Mouse (Mus musculus) lung, embryonic 14.5 days (tissue): ENCODE data around the gene Gdpd3. TPM values are rescaled to one million over a fixed set of nuclear protein-coding genes. Genes with fewer than 3 reads are reported as not detected.

Experiments
- ATAC-seq: fragments of 200-750 bp; cut with Nextera tagmentation; 2 replicates; pipeline ENCODE4 v1.8.0; 2017; ENCODE audit warnings: mild to moderate bottlenecking, moderate TSS enrichment, moderate library complexity; ENCODE audit not compliant: insufficient read depth
- DNase-seq: peaks from one replicate; pipeline ENCODE4 v3.0.0-alpha.2; 2015
- H3K27ac ChIP-seq: fragments of 300-500 bp; sonication (generic); 2 replicates; pipeline ENCODE4 v1.5.1; 2014; ENCODE audit warnings: low read depth, mild to moderate bottlenecking, moderate library complexity
- H3K27me3 ChIP-seq: fragments of 300-500 bp; sonication (generic); 2 replicates; pipeline ENCODE4 v1.6.1; 2014; ENCODE audit warnings: low read length, control low read depth; ENCODE audit not compliant: insufficient read depth
- H3K36me3 ChIP-seq: fragments of 300-500 bp; sonication (generic); 2 replicates; pipeline ENCODE4 v1.6.1; 2014; ENCODE audit warnings: control low read depth; ENCODE audit not compliant: insufficient read depth
- H3K4me1 ChIP-seq: fragments of 300-500 bp; sonication (generic); 2 replicates; pipeline ENCODE4 v1.6.1; 2014; ENCODE audit warnings: antibody characterized with exemption, control low read depth; ENCODE audit not compliant: insufficient read depth
- H3K4me2 ChIP-seq: fragments of 300-500 bp; sonication (generic); 2 replicates; pipeline ENCODE4 v1.6.1; 2014; ENCODE audit warnings: mild to moderate bottlenecking
- H3K4me3 ChIP-seq: fragments of 300-500 bp; sonication (generic); 2 replicates; pipeline ENCODE4 v1.5.1; 2014; ENCODE audit warnings: low read depth, low read length
- H3K9ac ChIP-seq: fragments of 300-500 bp; sonication (generic); 2 replicates; pipeline ENCODE4 v1.6.1; 2014
- H3K9me3 ChIP-seq: fragments of 300-500 bp; sonication (generic); 2 replicates; pipeline ENCODE4 v1.6.1; 2016; ENCODE audit warnings: low read depth, low read length, control low read depth
- CTCF ChIP-seq: IDR thresholded peaks from 2 replicates; pipeline ENCODE4 v1.5.1; 2016; ENCODE audit warnings: antibody characterized with exemption, low read depth
- WGBS: fragments of 180-500 bp; shearing (Covaris S2); extraction: QIAGEN DNeasy Blood & Tissue Kit; methylation state at CpG from one replicate; pipeline ENCODE4 v1.1.7; 2014; 5-methylcytosine and 5-hydroxymethylcytosine counted together
- polyA plus RNA-seq: library from polyadenylated mRNA; unstranded; fragments of >200 nt; fragmentation: Nextera tagmentation; extraction: Ambion mirVana; gene quantifications from 2 replicates; pipeline ENCODE4 v1.2.1, GENCODE M21; 2014

Gdpd3 gene
- polyA plus RNA-seq, 1 experiment from 2014 or later: 3.3 TPM

DNA sequence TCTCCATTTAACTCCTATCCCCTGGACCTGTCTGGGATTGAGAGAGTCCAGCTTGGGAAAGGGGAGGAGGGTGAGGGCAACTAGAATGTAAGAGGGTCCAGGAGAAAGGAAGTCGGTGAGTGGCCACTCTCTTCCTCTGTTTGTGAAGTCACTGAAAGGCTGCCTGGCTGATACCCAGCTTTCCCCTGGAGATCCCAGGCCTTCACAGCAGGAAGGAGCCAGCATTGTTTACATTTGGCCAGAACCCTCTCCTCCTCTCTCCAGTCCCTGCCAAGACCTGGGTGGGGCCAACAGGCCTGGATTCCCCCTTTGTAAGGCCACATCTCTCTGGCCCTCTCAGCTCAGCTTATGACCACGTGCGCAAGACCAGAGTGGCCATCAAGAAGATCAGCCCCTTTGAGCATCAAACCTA lies 5.7 kb upstream of the Gdpd3 start:
- H3K27ac ChIP-seq: peak overlapping the region; percentile 98
- no peaks in the 10 kb centered on the region for H3K9me3 ChIP-seq
- TF ChIP-seq CTCF: no peak
- H3K4me3 ChIP-seq: peak overlapping the region; percentile 90
- H3K36me3 ChIP-seq: peaks cover 44% of the 10 kb centered on the region
- peak; percentile 94 for DNase-seq
- peak; percentile 89 for ATAC-seq
- H3K4me1 ChIP-seq: peaks cover 14% of the 10 kb centered on the region
- peak overlapping the region; percentile 97 for H3K4me2 ChIP-seq
- no peaks in the 10 kb centered on the region for H3K27me3 ChIP-seq
- H3K9ac ChIP-seq: peak overlapping the region; percentile 88
- 8% methylated on average over 3 of the region's 3 CpGs for WGBS

- ATAC-seq (no peak), DNase-seq (no peak)
- no peak for TF ChIP-seq CTCF
- no peaks in the 10 kb centered on the region for H3K27me3 ChIP-seq
- peak overlapping the region; percentile 88 for H3K9ac ChIP-seq
- H3K4me3 ChIP-seq: peak overlapping the region; percentile 90
- H3K4me2 ChIP-seq: peak overlapping the region; percentile 97
- no peaks in the 10 kb centered on the region for H3K9me3 ChIP-seq
- H3K27ac ChIP-seq: peak overlapping the region; percentile 98
- peaks cover 49% of the 10 kb centered on the region for H3K36me3 ChIP-seq
- peaks cover 14% of the 10 kb centered on the region for H3K4me1 ChIP-seq
- 59% methylated on average over 4 of the region's 4 CpGs for WGBS
Measured at GRCm38 (mm10) chr7:126760956-126761355, 5.2 kb upstream of the Gdpd3 start.

DNA sequence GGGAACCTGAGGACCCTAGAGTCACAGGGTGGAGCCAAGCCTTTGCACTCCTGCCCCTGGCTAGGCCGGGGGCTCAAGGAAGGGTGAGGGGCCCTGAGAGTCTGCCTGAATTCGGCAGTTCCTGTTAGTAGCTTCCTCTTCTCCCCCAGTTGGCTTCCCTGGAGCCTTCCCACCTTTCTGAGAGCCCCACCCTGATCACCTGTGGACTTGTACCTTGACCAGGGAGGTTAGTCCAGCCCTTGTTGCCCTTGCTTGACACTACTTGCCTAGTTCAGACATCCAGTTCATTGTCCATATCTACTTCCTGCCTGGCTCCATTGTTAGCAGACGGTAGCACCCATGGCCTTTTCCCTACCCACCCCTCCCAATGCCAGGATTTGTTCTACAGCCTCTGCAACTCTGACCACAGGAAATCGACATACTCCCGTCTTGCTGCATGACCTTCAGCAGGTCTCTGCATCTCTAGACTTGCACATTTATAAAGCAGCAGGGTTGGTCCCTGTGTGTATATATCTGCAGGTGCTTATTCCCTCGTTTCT lies 4.5 kb upstream of the Gdpd3 start:
- H3K9ac ChIP-seq: no peak overlapping the region; the same call in 1 of the 2 replicates
- peak overlapping the region; percentile 98; the same call in 1 of the 2 replicates for H3K27ac ChIP-seq
- H3K9me3 ChIP-seq: no peaks in the 10 kb centered on the region
- no peaks in the 10 kb centered on the region for H3K27me3 ChIP-seq
- no peak for ATAC-seq
- peak overlapping the region; percentile 90; the same call in 1 of the 2 replicates for H3K4me3 ChIP-seq
- H3K4me2 ChIP-seq: peak overlapping the region; percentile 97
- H3K4me1 ChIP-seq: peaks cover 14% of the 10 kb centered on the region
- no peak for DNase-seq
- no peak for TF ChIP-seq CTCF
- 55% methylated on average over 6 of the region's 6 CpGs for WGBS
- H3K36me3 ChIP-seq: peaks cover 55% of the 10 kb centered on the region

GRCm38 (mm10) chr7:126762471-126763008 lies 3.6 kb upstream of the Gdpd3 start:
- no peak for TF ChIP-seq CTCF
- ATAC-seq (no peak), DNase-seq (no peak)
- H3K36me3 ChIP-seq: peaks cover 65% of the 10 kb centered on the region
- H3K4me2 ChIP-seq: peak overlapping the region; percentile 43
- H3K9me3 ChIP-seq: no peaks in the 10 kb centered on the region
- no peaks in the 10 kb centered on the region for H3K27me3 ChIP-seq
- H3K27ac ChIP-seq: no peak overlapping the region
- 40% methylated on average over 17 of the region's 17 CpGs for WGBS
- 0 out of 2 replicates have a peak overlapping the region, but pooled peaks have one; percentile 1 for H3K9ac ChIP-seq
- H3K4me3 ChIP-seq: peak overlapping the region; percentile 90; the same call in 1 of the 2 replicates
- peaks cover 14% of the 10 kb centered on the region for H3K4me1 ChIP-seq

DNA sequence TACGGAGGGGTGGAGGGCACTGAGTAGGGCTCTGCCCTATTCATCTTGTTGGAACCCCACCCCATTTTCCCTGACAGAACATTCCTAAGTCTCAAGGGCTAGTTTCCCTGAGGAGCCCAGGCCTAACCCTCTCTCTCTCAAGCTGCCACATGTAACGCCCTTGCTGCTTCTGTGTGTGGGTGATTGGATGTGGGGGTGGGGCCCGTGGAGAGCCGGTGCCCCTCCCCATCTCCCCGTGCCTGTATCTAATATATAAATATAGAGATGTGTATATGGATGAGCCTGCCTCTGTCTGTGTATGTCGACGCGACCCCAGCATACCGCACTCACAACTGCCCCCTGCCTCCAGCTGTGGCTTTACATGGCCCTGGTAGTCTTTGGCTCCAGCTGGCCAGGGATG lies 594 bp upstream of the Gdpd3 start:
- no peak for ATAC-seq
- Histone ChIP-seq H3K4me3 (no peak overlapping the region), H3K4me2 (no peak overlapping the region), H3K4me1 (peaks cover 14% of the 10 kb centered on the region), H3K36me3 (peaks cover 94% of the 10 kb centered on the region), H3K27me3 (no peaks in the 10 kb centered on the region), H3K9ac (no peak overlapping the region), H3K27ac (no peak overlapping the region), H3K9me3 (no peaks in the 10 kb centered on the region)
- DNase-seq: no peak
- 63% methylated on average over 9 of the region's 9 CpGs for WGBS
- no peak for TF ChIP-seq CTCF

GRCm38 (mm10) chr7:126767001-126767400 lies 867 bp downstream of the Gdpd3 start:
- WGBS: 90% methylated on average over 8 of the region's 8 CpGs
- Histone ChIP-seq H3K9ac (no peak overlapping the region), H3K4me3 (no peak overlapping the region), H3K27me3 (no peaks in the 10 kb centered on the region), H3K4me2 (no peak overlapping the region), H3K4me1 (no peaks in the 10 kb centered on the region), H3K36me3 (peaks cover 98% of the 10 kb centered on the region), H3K9me3 (no peaks in the 10 kb centered on the region), H3K27ac (no peak overlapping the region)
- TF ChIP-seq CTCF: no peak
- DNase-seq (no peak), ATAC-seq (no peak)

- 83% methylated on average over 12 of the region's 12 CpGs for WGBS
Measured at GRCm38 (mm10) chr7:126770784-126771183, 4.7 kb downstream of the Gdpd3 start.

More at GRCm38 (mm10) chr7:126770784-126771183, 4.7 kb downstream of the Gdpd3 start:
- Histone ChIP-seq H3K36me3 (peaks cover 83% of the 10 kb centered on the region), H3K4me1 (0 out of 2 replicates have a peak, but pooled peaks cover under 1% of the 10 kb centered on the region), H3K4me2 (no peak overlapping the region), H3K9me3 (no peaks in the 10 kb centered on the region), H3K27me3 (no peaks in the 10 kb centered on the region), H3K9ac (no peak overlapping the region), H3K27ac (no peak overlapping the region), H3K4me3 (no peak overlapping the region)
- TF ChIP-seq CTCF: no peak
- ATAC-seq (no peak), DNase-seq (no peak)
